Mouse (Mus musculus) embryonic stem cell, embryonic (primary cell): ENCODE results near the gene Frs3.

ENCODE experiments used
- CTCF ChIA-PET, 4 experiments: fragments of 300-600 bp in 2 of 4; fragments of 350-600 bp in 2 of 4; sonication (Branson Sonifier 250); formaldehyde crosslinking; loops; one replicate each; lab custom pipeline; 2022; ENCODE audit warnings: inconsistent platforms in 2 of 4; lab: Charles Lee
- POLR2A ChIA-PET, 4 experiments: fragments of 300-600 bp in 2 of 4; fragments of 350-600 bp in 2 of 4; sonication (Branson Sonifier 250); formaldehyde crosslinking; loops; one replicate each; lab custom pipeline; 2022; ENCODE audit warnings: antibody characterized with exemption in 4 of 4, inconsistent platforms in 1 of 4; lab: Charles Lee

Frs3 gene

GRCm38 (mm10) chr17:47702548-47703345, 13.9 kb downstream of the Frs3 start:
- CTCF ChIA-PET: interaction anchor here in 3 of 4 experiments (0.6 to 2.6 kb wide), 7 partner anchors 8 to 562 kb away, joined by 3 to 12 read pairs (median 3); partner anchors contain the start of genes Frs3 (in 1 of the 3), Gm21981 (in 1 of the 3) and Prickle4 (in 1 of the 3)
- POLR2A ChIA-PET: interaction anchor here in 3 of 4 experiments (0.6 to 4.8 kb wide), 29 partner anchors 8 to 551 kb away, joined by 3 to 51 read pairs (median 5); partner anchors contain the start of genes Frs3 (in 2 of the 3), Tfeb (in 2 of the 3), Gm21981 (in 1 of the 3) and Pgc (in 1 of the 3)

- ChIA-PET CTCF (interaction anchor here (0.9 to 2.6 kb wide), 9 partner anchors 8 to 37 kb away, joined by 3 to 12 read pairs (median 3); partner anchors contain the start of genes Gm21981 (in 2 of the 4), Prickle4 (in 2 of the 4) and Frs3 (in 1 of the 4)), POLR2A (interaction anchor here in 3 of 4 experiments (0.5 to 4.8 kb wide), 33 partner anchors 8 to 889 kb away, joined by 3 to 51 read pairs (median 5); partner anchors contain the start of genes Frs3 (in 2 of the 3), Pgc (in 2 of the 3), Tfeb (in 2 of the 3) and Gm21981 (in 1 of the 3))
Measured at GRCm38 (mm10) chr17:47703556-47703955, 14.7 kb downstream of the Frs3 start.

GRCm38 (mm10) chr17:47704692-47705091, 15.9 kb downstream of the Frs3 start:
- ChIA-PET POLR2A (interaction anchor here in 3 of 4 experiments (0.5 to 4.8 kb wide), 52 partner anchors 9 to 1060 kb away, joined by 3 to 51 read pairs (median 4); partner anchors contain the start of genes Frs3 (in 2 of the 3), Gm21981 (in 2 of the 3), Pgc (in 2 of the 3) and Prickle4 (in 2 of the 3)), CTCF (interaction anchor here (0.5 to 2.6 kb wide), 26 partner anchors 9 to 396 kb away, joined by 3 to 12 read pairs (median 3); partner anchors contain the start of genes Gm21981 (in 3 of the 4), Prickle4 (in 3 of the 4), Pgc (in 1 of the 4) and Tfeb (in 1 of the 4))

GRCm38 (mm10) chr17:47706196-47706595, 17.4 kb downstream of the Frs3 start:
- CTCF ChIA-PET: interaction anchor here in 3 of 4 experiments (0.5 to 1.3 kb wide), 5 partner anchors 23 to 80 kb away, joined by 3 to 6 read pairs (median 3); no protein-coding TSS in a partner anchor
- POLR2A ChIA-PET: interaction anchor here (0.6 to 4.8 kb wide), 22 partner anchors 10 to 204 kb away, joined by 3 to 51 read pairs (median 6); partner anchors contain the start of genes Frs3 (in 2 of the 4), Pgc (in 2 of the 4), Taf8 (in 1 of the 4) and Tfeb (in 1 of the 4)

- ChIA-PET POLR2A (interaction anchor here in 3 of 4 experiments (0.6 to 4.8 kb wide), 11 partner anchors 8 to 79 kb away, joined by 3 to 28 read pairs (median 6); partner anchors contain the start of genes Gm21981 (in 1 of the 3), Prickle4 (in 1 of the 3) and Tfeb (in 1 of the 3)), CTCF (interaction anchor here in 1 of 4 experiments (0.7 kb wide), 1 partner anchor 23 kb away, joined by 3 read pairs; no protein-coding TSS in a partner anchor)
Measured at GRCm38 (mm10) chr17:47707961-47708360, 19.1 kb downstream of the Frs3 start.

GRCm38 (mm10) chr17:47708972-47709371, 20.1 kb downstream of the Frs3 start:
- CTCF ChIA-PET: interaction anchor here in 3 of 4 experiments (0.6 to 0.9 kb wide), 5 partner anchors 11 to 402 kb away, joined by 3 read pairs; no protein-coding TSS in a partner anchor
- POLR2A ChIA-PET: interaction anchor here (0.6 to 2.2 kb wide), 18 partner anchors 8 to 905 kb away, joined by 3 to 14 read pairs (median 4); partner anchors contain the start of gene Taf8 (in 1 of the 4)

- ChIA-PET POLR2A (interaction anchor here in 3 of 4 experiments (0.6 to 2.2 kb wide), 17 partner anchors 9 to 300 kb away, joined by 3 to 14 read pairs (median 4); partner anchors contain the start of gene Taf8 (in 1 of the 3)), CTCF (interaction anchor here in 2 of 4 experiments (0.7 to 0.9 kb wide), 3 partner anchors 10 to 188 kb away, joined by 3 to 5 read pairs (median 5); no protein-coding TSS in a partner anchor)
Measured at GRCm38 (mm10) chr17:47710036-47710435, 21.2 kb downstream of the Frs3 start.

GRCm38 (mm10) chr17:47711883-47712282, 23.1 kb downstream of the Frs3 start:
- ChIA-PET CTCF (interaction anchor here in 3 of 4 experiments (0.6 to 1.2 kb wide), 9 partner anchors 8 to 390 kb away, joined by 3 to 5 read pairs (median 3); partner anchors contain the start of gene Tfeb (in 1 of the 3)), POLR2A (interaction anchor here in 3 of 4 experiments (0.6 to 4.5 kb wide), 20 partner anchors 8 to 705 kb away, joined by 3 to 46 read pairs (median 5); partner anchors contain the start of genes Gm21981 (in 1 of the 3), Pgc (in 1 of the 3), Prickle4 (in 1 of the 3) and Tfeb (in 1 of the 3))

- ChIA-PET CTCF (interaction anchor here (0.6 to 1.8 kb wide), 8 partner anchors 8 to 413 kb away, joined by 3 to 12 read pairs (median 4); no protein-coding TSS in a partner anchor), POLR2A (interaction anchor here in 3 of 4 experiments (0.6 to 4.5 kb wide), 37 partner anchors 8 to 1009 kb away, joined by 3 to 46 read pairs (median 4); partner anchors contain the start of genes Pgc (in 3 of the 3) and Tfeb (in 1 of the 3))
Measured at GRCm38 (mm10) chr17:47712889-47713571, 24.2 kb downstream of the Frs3 start.

- ChIA-PET CTCF (interaction anchor here in 2 of 4 experiments (0.7 to 2.0 kb wide), 4 partner anchors 16 to 105 kb away, joined by 3 to 4 read pairs (median 3); partner anchors contain the start of gene Tfeb (in 1 of the 2)), POLR2A (interaction anchor here in 2 of 4 experiments (0.8 to 4.5 kb wide), 10 partner anchors 9 to 213 kb away, joined by 3 to 46 read pairs (median 10); partner anchors contain the start of genes Pgc (in 1 of the 2), Taf8 (in 1 of the 2) and Tfeb (in 1 of the 2))
Measured at GRCm38 (mm10) chr17:47715037-47715436, 26.2 kb downstream of the Frs3 start.

GRCm38 (mm10) chr17:47721183-47721582, 32.4 kb downstream of the Frs3 start:
- POLR2A ChIA-PET: interaction anchor here in 3 of 4 experiments (0.6 to 3.5 kb wide), 21 partner anchors 8 to 75 kb away, joined by 3 to 25 read pairs (median 4); partner anchors contain the start of gene Tfeb (in 1 of the 3)
- CTCF ChIA-PET: interaction anchor here in 1 of 4 experiments (0.6 to 1.5 kb wide), 6 partner anchors 16 to 77 kb away, joined by 3 to 6 read pairs (median 3); partner anchors contain the start of gene Tfeb

GRCm38 (mm10) chr17:47726566-47726965, 37.7 kb downstream of the Frs3 start, which contains the start of gene Pgc:
Gene Pgc, plus strand, starts transcription at chr17:47726842.
- ChIA-PET POLR2A (interaction anchor here (0.6 to 3.8 kb wide), 14 partner anchors 9 to 315 kb away, joined by 3 to 24 read pairs (median 6); no protein-coding TSS in a partner anchor), CTCF (interaction anchor here in 3 of 4 experiments (0.6 to 1.3 kb wide), 8 partner anchors 12 to 577 kb away, joined by 3 to 5 read pairs (median 3); partner anchors contain the start of gene Taf8 (in 1 of the 3))

GRCm38 (mm10) chr17:47730633-47731575, 42.1 kb downstream of the Frs3 start:
- ChIA-PET POLR2A (interaction anchor here in 3 of 4 experiments (0.7 to 4.1 kb wide), 30 partner anchors 8 to 229 kb away, joined by 3 to 31 read pairs (median 4); partner anchors contain the start of genes Taf8 (in 1 of the 3) and Tomm6 (in 1 of the 3)), CTCF (interaction anchor here (0.5 to 1.3 kb wide), 20 partner anchors 8 to 1101 kb away, joined by 3 to 20 read pairs (median 3); partner anchors contain the start of genes Gm21981 (in 1 of the 4), Prickle4 (in 1 of the 4) and Ptk7 (in 1 of the 4))

GRCm38 (mm10) chr17:47735553-47736100, 46.8 kb downstream of the Frs3 start:
- ChIA-PET CTCF (interaction anchor here in 1 of 4 experiments (0.8 to 1.7 kb wide), 3 partner anchors 8 to 129 kb away, joined by 3 to 5 read pairs (median 3); no protein-coding TSS in a partner anchor), POLR2A (interaction anchor here in 3 of 4 experiments (0.6 to 7.9 kb wide), 34 partner anchors 8 to 541 kb away, joined by 3 to 95 read pairs (median 4); partner anchors contain the start of genes Frs3 (in 2 of the 3), Ccnd3 (in 1 of the 3), Gm21981 (in 1 of the 3) and Pgc (in 1 of the 3))
